Mouse (Mus musculus) neural tube, postnatal 0 days (tissue): ENCODE measurements around the gene Fam187a. TPM values are rescaled to one million over a fixed set of nuclear protein-coding genes. Genes with fewer than 3 reads are reported as not detected.

Experiments used
- polyA plus RNA-seq: library from polyadenylated mRNA; unstranded; fragments of >200 nt; fragmentation: Nextera tagmentation; extraction: Ambion mirVana; gene quantifications from 2 replicates; pipeline ENCODE4 v1.2.1, GENCODE M21; 2015

Fam187a gene
- polyA plus RNA-seq: not detected in 2 replicates

GRCm38 (mm10) chr11:102884616-102885219 lies at the start of gene Fam187a:
Gene Fam187a, plus strand, starts transcription at chr11:102885169.

DNA sequence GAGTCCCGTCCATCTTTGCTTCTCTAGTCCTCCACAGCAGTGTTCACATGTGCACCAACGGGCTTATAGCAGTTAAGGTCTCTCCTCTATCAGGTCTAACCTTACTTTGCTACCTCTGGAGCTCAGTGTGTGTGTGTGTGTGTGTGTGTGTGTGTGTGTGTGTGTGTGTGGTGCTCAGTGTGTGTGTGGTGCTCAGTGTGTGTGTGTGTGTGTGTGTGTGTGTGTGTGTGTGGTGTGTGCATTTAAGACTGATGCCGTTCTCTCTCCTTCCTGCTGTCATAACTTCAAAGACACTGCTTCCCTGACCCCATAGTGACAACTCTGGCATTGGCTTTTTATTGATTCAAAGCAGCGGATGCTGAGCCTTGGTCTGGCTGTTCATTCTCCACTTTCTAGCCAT lies 49.4 kb upstream of the Fam187a start, which contains the start of gene Higd1b:
Gene Higd1b, plus strand, starts transcription at position 301 of the 400 bp plus-strand sequence.

GRCm38 (mm10) chr11:102880585-102881313 lies 4.2 kb upstream of the Fam187a start, which contains the start of the genes Eftud2 and Ccdc103:
Gene Eftud2, minus strand, starts transcription at chr11:102880985.
Gene Ccdc103, plus strand, starts transcription at chr11:102881204.

DNA sequence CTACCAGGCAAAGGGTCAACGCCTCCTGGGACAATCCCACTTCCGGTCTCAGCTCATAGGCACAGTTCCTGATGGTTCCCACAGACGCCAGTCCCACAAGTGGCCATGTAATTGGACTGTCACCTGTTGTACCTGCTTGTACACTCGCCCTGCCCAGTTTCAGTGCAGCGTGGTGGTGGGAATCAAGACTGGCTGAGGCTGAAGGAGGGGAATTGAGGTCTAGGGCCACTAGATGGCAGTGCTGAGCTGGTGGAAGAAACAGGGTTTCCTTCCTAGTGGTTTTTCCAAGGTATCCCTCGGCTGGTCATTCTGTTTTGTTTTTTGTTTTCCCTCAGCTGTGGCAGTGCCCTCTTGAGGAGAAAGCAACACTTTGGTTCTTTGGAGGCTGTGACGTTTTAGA lies 15.8 kb downstream of the Fam187a start, which contains the start of gene Gfap:
Gene Gfap, minus strand, starts transcription at position 150 of the 400 bp plus-strand sequence.

DNA sequence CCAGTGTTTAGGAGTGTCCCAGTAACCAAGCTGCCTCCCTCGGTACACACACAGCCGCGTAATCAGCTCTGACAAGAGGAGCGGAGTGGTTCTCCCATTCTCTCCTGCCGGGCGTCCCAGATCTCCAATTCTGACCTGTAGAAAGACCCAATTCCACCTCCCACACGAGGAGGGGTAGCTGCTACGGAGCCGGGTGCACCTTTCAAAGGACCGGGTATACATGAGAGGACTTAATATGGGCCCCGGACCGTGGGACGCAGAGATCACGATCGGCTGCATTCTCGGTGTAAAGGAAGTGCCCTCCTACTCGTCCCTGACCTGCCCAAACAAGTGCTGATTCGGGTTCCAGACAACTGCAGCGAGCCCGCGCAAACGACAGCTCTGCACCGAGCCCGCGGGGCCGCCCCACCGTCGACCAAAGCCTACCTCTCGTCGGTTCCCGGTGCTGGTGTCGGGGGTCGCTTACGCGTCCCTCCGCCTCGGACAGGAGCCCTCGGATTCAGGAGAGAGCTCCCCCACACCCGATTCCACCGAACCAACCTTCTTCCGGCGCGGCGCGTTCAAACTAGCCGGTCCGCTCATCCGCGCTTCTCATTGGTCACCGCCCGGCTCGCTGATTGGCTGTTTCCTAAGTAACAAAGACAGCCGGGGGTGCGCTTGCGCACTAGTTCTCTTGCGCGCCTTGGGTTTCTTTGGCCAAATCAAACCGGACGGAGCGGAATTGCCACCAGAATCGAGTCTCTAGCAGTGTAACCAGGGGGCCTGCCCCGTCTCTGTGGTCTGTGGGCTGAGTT lies 39.8 kb downstream of the Fam187a start, which contains the start of gene Kif18b:
Gene Kif18b, minus strand, starts transcription at position 568 of the 794 bp plus-strand sequence.

Other genes starting within 250 kb of the Fam187a start
- gene Meioc, start 221.5 kb upstream of the Fam187a start, polyA plus RNA-seq: 0.09 and 0.14 TPM in 2 replicates
- 27.6 and 29.3 TPM in 2 replicates for gene Ccdc43, start 187.4 kb upstream of the Fam187a start, polyA plus RNA-seq
- gene Adam11, start 123.7 kb upstream of the Fam187a start, polyA plus RNA-seq: 20.7 and 24.9 TPM in 2 replicates
- gene Gjc1, start 65.5 kb upstream of the Fam187a start, polyA plus RNA-seq: 25.7 and 26.6 TPM in 2 replicates
- gene Higd1b, start 49.3 kb upstream of the Fam187a start, polyA plus RNA-seq: 12.4 and 16.6 TPM in 2 replicates
- gene Eftud2, start 4.2 kb upstream of the Fam187a start, polyA plus RNA-seq: 92.2 and 102 TPM in 2 replicates
- 1.6 and 1.7 TPM in 2 replicates for gene Ccdc103, start 4.0 kb upstream of the Fam187a start, polyA plus RNA-seq
- gene Gfap, start 15.7 kb downstream of the Fam187a start, polyA plus RNA-seq: 243 and 290 TPM in 2 replicates
- 0.68 and 0.79 TPM in 2 replicates for gene Kif18b, start 40.0 kb downstream of the Fam187a start, polyA plus RNA-seq
- gene C1ql1, start 61.5 kb downstream of the Fam187a start, polyA plus RNA-seq: 17.7 and 23.5 TPM in 2 replicates
- 38.6 and 43.1 TPM in 2 replicates for gene Nmt1, start 143.0 kb downstream of the Fam187a start, polyA plus RNA-seq
- 127 and 160 TPM in 2 replicates for gene Dcakd, start 143.2 kb downstream of the Fam187a start, polyA plus RNA-seq
- 4.8 and 5.2 TPM in 2 replicates for gene Plcd3, start 216.5 kb downstream of the Fam187a start, polyA plus RNA-seq
- 18.0 and 20.0 TPM in 2 replicates for gene Acbd4, start 216.5 kb downstream of the Fam187a start, polyA plus RNA-seq
- gene Hexim1, start 231.1 kb downstream of the Fam187a start, polyA plus RNA-seq: 5.9 and 6.1 TPM in 2 replicates
- gene Hexim2, start 247.3 kb downstream of the Fam187a start, polyA plus RNA-seq: 34.2 and 34.3 TPM in 2 replicates